Mouse (Mus musculus): ENCODE measurements at regions not wholly inside any gene's neighbourhood (a gene's known extent, or its start where the extent isn't known, plus 50 kb on each side); places are given as distances from the start of the nearest gene placed in this dataset.

GRCm38 (mm10) chr11:63394201-63394600 is 265.4 kb downstream of the Pmp22 start:
- no peak for DNase-seq (ENCODE audit: low read depth, low spot score)

DNA sequence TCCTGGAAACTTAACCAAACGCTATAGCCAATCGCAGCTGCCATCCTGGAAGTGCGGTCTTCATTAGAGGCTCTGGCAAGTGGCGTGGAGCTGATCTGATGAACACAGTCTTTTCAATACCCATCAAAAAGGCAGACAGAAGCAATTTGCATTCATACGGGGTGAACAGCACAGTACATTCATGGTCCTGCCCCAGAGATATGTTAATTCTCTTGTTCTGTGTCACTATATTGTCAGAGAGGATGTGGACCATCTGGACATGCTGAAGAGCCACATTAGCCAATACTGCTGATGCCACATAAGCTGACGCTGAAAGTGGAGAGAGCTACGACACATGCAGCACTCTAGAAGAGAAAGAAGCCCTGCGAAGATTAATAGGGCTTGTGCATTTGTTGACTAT is 267.6 kb downstream of the Pmp22 start:
- no peak for DNase-seq (ENCODE audit: low read depth, low spot score)

GRCm38 (mm10) chr11:63402741-63403140 is 274.0 kb downstream of the Pmp22 start:
- DNase-seq (ENCODE audit: low read depth, low spot score) = no peak

DNA sequence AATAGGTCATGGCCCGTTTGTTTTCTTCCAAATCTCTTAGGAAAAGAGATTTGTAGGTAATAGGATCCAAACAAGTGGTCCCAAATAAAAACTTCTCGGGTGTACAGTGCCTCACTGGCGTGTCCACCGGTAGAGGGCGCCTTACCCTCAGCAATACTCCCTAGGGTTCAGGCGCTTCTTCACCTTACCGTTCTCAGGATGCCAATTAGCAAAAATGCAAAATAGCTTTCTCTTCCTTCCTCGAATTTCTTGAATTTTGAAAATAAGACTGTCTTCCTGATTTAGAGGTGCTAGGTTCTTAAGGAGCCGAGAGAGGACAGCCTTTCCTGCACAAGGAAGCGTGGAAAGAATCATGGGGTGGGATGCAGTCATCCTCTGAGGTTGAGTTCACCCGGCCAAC is 275.9 kb downstream of the Pmp22 start:
- peak; percentile 37 for DNase-seq (ENCODE audit: low read depth, low spot score)

DNA sequence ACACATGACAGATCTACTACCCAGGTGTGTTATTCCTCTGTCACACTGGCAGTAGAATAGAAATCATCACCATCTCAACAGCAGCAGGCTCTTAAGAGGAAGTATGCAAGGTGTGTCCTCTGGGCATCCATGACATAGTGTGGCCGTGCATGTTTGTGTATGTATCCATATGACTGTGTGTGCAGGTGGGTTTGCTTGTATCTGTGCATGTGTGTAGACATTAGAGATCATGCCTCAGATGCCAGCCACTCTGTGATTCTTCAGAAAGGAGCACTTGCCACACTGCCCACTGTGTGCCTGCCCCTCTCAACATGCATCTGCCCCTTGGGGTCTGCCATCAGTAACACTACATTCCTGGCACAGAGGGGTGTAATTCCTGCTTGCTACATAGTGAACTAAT is 280.6 kb downstream of the Pmp22 start:
- no peak for DNase-seq (ENCODE audit: low read depth, low spot score)

DNA sequence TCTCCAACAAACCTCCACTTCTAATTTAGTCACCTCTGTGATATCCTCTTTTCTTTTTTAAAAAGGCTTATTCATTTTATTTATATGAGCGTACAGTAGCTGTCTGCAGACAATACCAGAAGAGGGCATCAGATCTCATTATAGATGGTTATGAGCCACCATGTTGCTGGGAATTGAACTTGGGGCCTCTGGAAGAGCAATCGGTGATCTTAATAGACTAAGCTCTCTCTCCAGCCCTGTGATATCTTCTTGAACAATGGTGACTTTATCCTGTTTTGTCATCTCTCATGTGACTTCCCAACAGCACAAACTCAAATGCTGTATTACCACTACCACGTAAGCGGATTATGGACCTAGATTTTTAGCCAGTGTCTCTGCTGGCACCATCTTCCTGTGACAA is 282.1 kb downstream of the Pmp22 start:
- DNase-seq (ENCODE audit: low read depth, low spot score) = no peak

- DNase-seq (ENCODE audit: low read depth, low spot score) = no peak
Measured at GRCm38 (mm10) chr11:63412364-63412991, 283.7 kb downstream of the Pmp22 start.

DNA sequence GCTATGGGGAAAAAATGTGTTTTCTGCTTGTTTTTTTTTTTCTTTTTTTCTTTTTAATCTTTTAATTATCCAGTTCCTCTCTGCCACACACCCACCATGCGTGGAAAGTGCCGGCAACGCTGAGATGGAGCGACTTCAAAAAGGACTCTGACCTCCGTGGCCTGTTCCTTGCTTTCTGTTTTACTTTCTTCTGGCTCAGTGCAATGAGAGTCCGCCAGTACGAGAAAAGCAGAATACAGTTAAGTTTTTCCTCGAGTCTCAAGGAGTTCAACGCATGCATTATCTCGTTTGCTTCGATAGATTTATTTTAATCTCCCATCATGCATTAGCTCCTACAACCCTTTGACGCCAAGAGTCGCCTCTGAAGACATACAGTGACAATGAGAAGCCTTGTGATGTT is 284.3 kb downstream of the Pmp22 start:
- DNase-seq (ENCODE audit: low read depth, low spot score) = no peak

DNA sequence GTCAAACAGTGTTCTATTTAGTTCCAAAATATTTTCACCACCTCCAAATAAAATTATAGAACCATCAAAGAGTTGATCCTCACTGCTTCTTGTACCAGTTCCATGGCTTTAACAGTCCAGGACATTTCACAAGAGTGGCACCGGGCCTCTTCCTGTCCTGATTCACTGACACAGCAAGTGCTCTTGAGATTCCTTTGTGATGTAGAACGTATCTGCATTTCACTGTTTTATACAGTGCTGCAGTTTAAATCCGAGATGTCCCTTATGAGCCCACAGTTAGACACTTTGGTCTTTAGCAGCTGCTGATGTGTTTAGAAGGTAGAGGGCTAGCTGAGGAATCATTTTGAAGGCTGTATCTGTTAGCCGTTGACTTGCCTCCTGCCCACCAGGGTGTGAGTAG is 284.8 kb downstream of the Pmp22 start:
- no peak for DNase-seq (ENCODE audit: low read depth, low spot score)

DNA sequence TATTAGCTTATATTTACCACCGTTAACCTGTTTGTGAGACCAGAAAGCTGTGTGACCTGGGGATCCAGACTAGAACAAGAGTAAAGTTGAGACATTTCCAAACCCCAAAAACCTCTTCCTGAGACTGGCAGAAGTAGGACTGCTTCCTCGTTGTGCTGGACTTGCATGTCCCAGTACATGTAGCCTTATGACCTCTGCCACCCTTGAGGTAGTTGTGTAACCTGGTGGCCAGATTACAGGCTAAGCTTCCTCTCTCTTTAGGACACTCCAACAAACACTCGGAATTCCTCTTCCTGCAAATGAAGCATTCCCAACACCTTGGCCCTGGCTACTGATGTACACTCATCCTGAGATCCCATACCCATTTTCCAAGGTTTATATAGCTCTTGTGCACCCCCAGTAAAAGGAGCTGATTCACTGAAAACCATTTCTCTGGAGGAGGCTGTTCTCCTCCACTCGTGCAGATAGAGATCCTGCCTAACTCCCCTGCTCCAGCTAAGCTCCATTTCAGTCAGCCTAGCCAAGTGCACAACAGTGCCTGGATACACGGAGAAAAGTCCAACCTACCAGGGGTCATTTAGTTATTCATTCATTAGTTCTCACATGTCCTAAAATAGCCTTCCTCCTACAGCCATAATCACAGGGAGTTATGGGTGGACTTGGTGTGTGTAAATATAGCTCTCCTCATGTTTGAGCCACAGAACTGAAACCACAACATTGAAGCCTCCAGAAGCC is 289.4 kb downstream of the Pmp22 start:
- DNase-seq (ENCODE audit: low read depth, low spot score) = no peak

DNA sequence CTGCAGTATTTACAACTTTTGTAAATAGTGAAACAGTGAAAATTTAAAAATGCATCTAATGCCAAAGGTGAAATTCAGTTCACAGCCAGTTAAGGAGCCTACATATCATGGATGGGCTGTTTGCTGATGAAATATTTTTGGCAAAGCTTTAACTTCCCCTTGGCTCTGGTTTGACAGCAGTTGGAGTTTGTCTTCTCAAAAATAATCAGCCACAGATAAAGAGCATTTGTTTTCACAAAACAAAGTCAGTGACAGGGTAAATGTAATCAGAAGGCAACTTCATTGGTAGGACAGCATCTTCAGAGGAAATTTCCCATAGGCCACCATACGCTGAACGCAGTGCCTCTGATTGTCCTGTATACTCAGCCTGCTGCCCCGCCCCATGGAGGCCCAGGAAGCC is 291.6 kb downstream of the Pmp22 start:
- DNase-seq (ENCODE audit: low read depth, low spot score) = no peak

DNA sequence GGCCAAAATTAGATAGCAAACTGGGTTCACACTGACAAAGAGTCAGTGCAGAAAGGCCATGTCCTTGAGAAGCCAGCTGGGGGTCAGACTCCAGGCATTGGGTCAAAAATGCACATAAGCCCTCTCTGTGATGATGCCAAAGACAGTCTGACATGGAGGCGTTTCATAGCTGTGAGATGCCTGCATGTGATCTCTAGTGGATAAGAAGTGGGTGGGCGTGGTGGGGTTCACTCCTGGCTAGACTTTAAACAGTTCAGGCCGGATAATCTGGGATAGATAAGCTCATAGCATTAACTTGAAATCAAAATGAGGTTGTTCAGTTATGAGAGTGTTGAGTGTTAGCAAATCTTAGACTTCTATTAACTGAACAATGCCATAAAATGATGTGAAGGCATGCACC is 293.3 kb downstream of the Pmp22 start:
- DNase-seq (ENCODE audit: low read depth, low spot score) = no peak

GRCm38 (mm10) chr11:63424319-63424718 is 295.5 kb downstream of the Pmp22 start:
- no peak for DNase-seq (ENCODE audit: low read depth, low spot score)

GRCm38 (mm10) chr11:63425741-63426140 is 297.0 kb downstream of the Pmp22 start:
- no peak for DNase-seq (ENCODE audit: low read depth, low spot score)

DNA sequence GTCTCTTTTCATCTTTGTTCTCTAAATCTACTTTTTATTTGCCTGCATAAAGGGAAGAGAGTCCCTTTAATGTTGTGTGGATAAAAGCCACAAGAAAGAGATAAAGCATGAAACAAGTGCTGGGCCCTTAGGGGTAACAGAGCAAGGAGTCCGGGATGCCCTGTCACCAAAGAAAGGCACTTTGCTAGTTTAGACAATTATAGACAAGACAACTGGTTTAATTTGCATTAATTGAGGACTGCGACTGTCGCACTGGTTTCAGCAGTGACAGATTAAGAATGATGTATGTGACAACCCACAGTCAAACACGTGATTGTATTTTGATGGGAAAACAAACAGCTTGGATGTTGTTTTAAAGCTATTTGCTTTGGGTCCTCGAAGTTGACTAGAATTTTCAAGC is 325.0 kb downstream of the Pmp22 start:
- no peak for DNase-seq (ENCODE audit: low read depth, low spot score)

- DNase-seq (ENCODE audit: low read depth, low spot score) = no peak
Measured at GRCm38 (mm10) chr11:63454910-63455531, 326.2 kb downstream of the Pmp22 start.

- DNase-seq (ENCODE audit: low read depth, low spot score) = no peak
Measured at GRCm38 (mm10) chr11:63456356-63456755, 327.6 kb downstream of the Pmp22 start.

DNA sequence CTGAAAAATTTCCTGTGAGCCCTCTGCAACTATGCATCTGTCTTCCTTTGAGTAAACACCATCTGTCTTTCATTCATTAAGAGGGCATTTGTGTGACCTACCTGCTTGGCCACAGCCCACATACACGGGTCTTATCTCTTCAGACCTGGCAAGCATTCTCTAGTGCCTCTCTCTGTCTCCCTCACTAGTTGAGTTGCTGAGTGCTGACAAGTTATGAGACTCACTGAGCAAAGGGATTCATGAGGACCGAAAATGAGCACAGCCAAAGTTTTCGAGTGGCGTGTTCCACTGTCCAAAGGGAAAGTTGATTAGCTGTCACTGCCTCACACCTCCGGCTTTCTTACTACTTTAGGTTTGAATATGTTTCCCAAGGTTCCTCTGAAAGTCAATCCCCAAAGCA is 328.5 kb downstream of the Pmp22 start:
- no peak for DNase-seq (ENCODE audit: low read depth, low spot score)

GRCm38 (mm10) chr11:63460146-63460545 is 331.4 kb downstream of the Pmp22 start:
- DNase-seq (ENCODE audit: low read depth, low spot score) = no peak

GRCm38 (mm10) chr11:63463797-63464331 is 335.1 kb downstream of the Pmp22 start:
- no peak for DNase-seq (ENCODE audit: low read depth, low spot score)

- no peak for DNase-seq (ENCODE audit: low read depth, low spot score)
Measured at GRCm38 (mm10) chr11:63465941-63466340, 337.2 kb downstream of the Pmp22 start.

DNA sequence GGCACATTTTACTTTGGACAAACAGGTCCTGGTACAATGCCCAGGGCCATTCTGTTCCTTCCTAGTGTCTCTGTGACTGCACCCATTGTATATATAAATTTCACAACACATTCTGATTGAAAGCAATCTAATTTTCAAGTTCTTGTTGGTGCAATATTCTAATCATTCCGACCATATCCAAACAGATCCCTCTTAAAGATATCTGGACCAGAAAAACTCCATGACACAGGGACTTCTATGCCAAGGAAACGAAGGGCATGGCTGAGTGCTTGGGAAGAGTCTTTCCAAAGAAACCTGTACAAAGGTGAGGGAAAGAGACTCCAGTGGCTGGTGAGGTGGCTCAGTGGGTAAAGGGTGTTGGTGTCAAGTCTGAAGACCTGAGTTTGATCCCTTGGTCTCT is 337.8 kb downstream of the Pmp22 start:
- DNase-seq (ENCODE audit: low read depth, low spot score) = no peak

DNA sequence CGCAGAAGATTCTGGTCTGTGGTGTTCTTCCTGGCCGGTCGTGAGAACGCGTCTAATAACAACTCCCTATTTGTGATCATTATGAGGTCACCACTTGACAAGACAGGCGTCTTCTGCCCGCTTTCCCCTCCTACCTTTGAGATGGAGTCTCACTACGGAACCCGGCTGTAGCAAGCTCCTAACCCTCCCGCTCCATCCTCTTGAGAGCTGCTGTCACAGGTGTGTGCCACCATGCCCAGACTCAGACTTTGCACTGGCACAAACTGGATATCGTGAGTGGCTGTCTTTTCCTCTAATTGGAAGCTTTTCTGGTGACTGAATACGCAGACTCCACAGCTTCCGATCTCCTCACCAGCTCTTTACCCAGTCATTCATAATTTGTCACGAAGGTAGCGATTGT is 346.0 kb downstream of the Pmp22 start:
- no peak for DNase-seq (ENCODE audit: low read depth, low spot score)
